Mouse (Mus musculus) neutrophil, adult 5-6 weeks (primary cell): Measurements from ENCODE around the gene 2310033P09Rik. TPM values are rescaled to one million over a fixed set of nuclear protein-coding genes. Genes with fewer than 3 reads are reported as not detected.

Source experiments
- ATAC-seq: fragments of 151-379, 151-347 bp; 2 replicates; pipeline ENCODE4 v1.8.0; 2017; ENCODE audit warnings: mild to moderate bottlenecking, moderate TSS enrichment; ENCODE audit not compliant: insufficient number of reproducible peaks, poor library complexity, low FRiP score, severe bottlenecking; ENCODE audit errors: extremely low read depth
- total RNA-seq: library from RNA; stranded (forward); fragments of 200-1000 nt; gene quantifications from 2 replicates; pipeline ENCODE4 v1.2.3, GENCODE M21; 2017

Gene 2310033P09Rik
- 12.0 and 14.5 TPM in 2 replicates for total RNA-seq

DNA sequence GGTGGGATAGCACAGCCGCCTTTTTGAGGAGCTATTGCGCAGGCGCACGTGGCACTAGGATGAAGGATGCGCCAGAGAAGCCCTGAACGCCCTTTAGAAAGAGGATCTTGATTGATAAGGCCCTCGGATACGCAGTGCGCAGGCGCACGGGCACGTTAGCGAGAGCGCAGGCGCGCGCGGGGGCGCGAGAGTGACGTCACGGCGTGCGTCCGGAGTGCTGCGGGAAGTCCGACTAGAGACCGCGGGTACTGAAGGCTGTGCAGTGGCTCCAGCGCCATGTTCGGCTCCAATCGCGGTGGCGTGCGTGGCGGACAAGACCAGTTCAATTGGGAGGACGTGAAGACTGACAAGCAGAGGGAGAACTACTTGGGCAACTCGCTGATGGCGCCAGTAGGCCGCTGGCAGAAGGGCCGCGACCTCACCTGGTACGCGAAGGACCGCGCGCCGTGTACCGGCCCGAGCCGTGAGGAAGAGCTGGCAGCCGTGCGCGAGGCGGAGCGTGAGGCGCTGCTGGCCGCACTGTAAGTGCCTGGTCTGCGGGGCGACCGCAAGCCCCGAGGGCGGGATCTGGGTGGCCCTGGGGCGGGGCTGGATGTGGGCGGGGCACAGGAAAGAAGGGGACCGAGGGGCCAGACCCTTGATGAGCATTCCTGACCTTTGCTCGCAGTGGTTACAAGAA, at the start of gene 2310033P09Rik:
Gene 2310033P09Rik, plus strand, starts transcription at position 169 of the 679 bp plus-strand sequence.
- peak; percentile 57 for ATAC-seq

- ATAC-seq = no peak
Observed at GRCm38 (mm10) chr11:59159099-59159498, 49.0 kb upstream of the 2310033P09Rik start.

- ATAC-seq = no peak
Observed at GRCm38 (mm10) chr11:59159558-59159957, 48.6 kb upstream of the 2310033P09Rik start.

GRCm38 (mm10) chr11:59161398-59161797, 46.7 kb upstream of the 2310033P09Rik start:
- ATAC-seq = no peak

GRCm38 (mm10) chr11:59162443-59163254, 45.5 kb upstream of the 2310033P09Rik start:
- ATAC-seq = no peak

DNA sequence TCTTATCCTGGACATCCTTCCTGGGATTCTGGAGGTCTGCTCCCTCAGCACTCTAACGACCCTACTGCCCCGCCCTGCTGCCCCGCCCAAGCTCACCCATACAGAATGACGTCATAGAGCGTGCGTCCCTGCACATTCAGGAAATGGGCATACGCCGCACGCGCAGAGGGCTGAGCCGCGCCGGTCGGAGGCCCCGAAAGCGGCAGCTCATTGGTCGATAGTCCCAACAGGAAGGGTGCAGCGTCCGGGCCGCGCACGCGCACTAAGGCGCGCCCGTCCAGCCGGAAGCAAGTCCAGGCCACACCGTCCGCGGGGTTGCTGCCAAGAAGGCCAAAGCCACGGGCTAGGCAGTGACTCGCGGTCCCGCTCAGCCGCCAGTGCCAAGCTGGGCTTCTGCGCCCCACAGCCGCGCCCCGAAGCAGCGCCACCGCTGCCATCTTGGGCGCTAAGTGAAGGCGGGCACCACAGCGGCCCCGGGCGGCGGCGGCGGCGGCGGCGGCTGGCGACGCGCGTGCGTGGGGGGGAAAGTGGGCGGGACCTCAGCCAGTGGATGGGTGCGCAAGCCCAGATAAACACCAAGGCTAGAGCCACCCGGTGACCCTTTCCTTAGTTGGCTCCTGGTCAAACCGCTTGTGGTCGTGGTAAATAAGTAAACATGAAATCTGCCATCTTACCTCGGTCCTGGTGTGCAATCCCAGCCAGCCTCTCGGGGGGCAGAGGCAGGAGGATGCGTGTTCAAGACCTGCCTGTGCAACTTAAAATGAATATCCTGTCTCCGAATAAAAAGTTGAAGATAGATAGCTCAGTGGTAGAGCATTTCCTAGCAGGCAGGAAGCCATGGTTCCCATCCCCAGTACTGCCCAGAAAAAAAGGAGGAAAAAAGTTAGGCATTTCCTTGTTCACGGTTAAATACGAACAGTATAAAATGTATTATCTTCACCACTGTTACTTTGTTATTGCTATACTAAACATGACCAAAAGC, 44.6 kb upstream of the 2310033P09Rik start, which contains the start of gene Iba57:
Gene Iba57, minus strand, starts transcription at position 485 of the 982 bp plus-strand sequence.
- ATAC-seq = peak; percentile 90

DNA sequence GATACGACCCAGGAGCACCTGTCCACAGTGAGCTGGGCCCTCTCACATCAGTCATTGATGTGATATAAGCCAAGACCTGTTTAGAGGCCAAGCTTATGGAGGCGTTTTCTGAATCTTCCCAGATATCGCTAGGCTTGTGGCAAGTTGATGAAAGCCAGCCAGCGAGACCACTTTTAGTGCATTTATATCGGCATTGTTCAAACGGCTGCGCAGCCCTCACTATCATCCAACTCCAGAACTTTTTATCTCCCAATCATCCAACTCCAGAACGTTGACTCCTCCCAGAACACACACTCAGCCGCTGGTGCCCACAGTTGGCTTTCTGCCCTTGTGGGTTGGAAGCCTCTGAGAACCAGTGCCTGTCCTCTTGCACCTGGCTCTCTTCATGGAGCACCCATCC, 43.7 kb upstream of the 2310033P09Rik start:
- no peak for ATAC-seq

DNA sequence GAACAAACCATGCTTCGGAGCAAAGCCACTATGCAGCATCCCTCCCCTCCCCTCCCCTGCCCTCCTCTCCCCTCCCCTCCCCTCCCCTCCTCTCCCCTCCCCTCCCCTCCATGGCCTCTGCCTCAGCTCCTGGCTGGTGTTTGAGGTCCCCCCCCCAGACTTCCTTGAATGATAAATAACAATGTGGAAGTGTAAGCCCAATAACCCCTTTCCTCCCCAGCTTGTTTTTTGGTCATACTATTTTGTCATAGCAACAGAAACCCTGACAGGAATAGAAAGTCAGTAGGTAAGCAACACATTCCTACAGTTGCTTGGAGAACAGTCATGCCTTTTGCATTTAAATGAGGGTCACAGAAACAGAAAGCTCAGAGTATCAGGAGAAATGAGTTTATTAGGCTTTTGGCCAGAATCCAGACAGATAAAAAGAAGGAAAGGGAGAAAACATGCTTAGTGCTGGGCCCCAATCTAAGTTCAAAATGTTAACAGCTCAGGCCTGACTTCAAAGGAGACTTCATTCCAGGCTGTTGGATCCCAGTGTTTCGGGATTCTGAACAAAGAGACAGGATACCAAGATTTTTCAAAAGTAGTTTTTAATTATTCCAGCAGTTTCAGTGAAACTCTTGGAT, 42.4 kb upstream of the 2310033P09Rik start:
- no peak for ATAC-seq

- ATAC-seq = no peak
Observed at GRCm38 (mm10) chr11:59169807-59170206, 38.3 kb upstream of the 2310033P09Rik start.

- ATAC-seq = no peak
Observed at GRCm38 (mm10) chr11:59170549-59170948, 37.6 kb upstream of the 2310033P09Rik start.

- no peak for ATAC-seq
Observed at GRCm38 (mm10) chr11:59174189-59174838, 33.8 kb upstream of the 2310033P09Rik start.

DNA sequence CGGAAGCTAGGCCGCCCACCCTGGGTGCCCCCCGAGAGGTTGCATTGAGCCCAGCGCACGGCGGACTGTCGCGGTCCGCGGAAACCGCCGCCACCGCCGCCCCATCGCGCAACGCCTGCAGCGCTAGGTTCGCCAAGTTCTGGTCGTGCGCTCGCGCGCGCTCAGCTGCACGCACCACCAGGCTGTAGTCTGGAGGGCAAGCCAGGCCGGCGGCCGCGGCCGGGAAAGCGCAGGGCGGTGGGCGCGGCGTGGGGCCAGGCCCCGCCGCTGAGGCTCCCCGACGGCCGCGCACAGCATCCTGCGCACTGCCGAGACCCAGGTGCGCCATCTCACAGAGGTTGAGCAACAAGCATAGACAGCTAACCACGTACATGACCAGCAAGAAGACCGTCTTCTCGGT, 31.6 kb upstream of the 2310033P09Rik start:
- ATAC-seq = no peak

DNA sequence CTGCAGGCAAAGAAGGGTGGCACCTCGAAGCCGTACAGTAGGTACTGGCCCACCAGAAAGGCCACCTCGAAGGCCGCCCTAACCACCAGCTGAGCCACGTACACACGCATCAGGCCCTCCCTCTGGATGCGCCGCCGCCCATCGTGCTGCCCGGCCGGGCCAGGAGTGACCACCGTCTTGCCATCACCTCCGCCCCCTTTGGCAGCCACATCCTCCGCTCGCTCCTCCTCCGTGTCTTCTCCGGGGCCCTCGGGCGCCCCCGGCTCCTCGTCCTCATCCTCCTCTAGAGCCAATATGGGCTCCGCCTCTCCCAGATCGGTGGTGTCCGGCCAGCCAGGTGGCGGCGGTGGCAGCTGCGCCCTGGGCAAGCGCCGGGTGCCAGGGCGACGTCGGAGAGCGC, 31.2 kb upstream of the 2310033P09Rik start:
- ATAC-seq = no peak

DNA sequence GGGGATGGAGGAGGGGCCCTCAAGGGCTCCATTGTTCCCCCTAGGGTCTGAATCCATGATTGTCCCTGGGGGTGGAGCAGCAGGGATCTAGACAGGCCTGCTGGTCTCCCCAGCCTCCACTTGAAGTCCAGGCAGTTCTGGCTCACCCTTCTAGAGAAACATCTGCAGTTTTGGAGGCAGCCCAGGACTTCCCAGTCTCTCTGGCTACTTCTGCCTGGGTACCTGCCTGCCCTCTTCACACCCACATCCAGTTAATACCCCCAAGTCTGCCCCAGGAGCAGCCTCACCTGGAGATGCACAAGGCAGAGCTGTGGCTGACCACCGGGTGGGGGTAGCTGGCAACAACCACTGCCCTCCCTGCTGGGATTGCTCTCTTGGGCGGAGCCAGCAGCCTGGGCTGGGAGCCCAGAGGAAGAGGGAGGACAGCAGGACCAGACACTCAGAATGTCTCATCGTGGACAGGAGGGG, 25.2 kb upstream of the 2310033P09Rik start, which contains the start of gene Gjc2:
Gene Gjc2, minus strand, starts transcription at position 350 of the 468 bp plus-strand sequence.
- ATAC-seq = no peak

GRCm38 (mm10) chr11:59183821-59184220, 24.3 kb upstream of the 2310033P09Rik start:
- peak; percentile 30; the same call in 1 of the 2 replicates for ATAC-seq

- no peak for ATAC-seq
Observed at GRCm38 (mm10) chr11:59185490-59185889, 22.6 kb upstream of the 2310033P09Rik start.

DNA sequence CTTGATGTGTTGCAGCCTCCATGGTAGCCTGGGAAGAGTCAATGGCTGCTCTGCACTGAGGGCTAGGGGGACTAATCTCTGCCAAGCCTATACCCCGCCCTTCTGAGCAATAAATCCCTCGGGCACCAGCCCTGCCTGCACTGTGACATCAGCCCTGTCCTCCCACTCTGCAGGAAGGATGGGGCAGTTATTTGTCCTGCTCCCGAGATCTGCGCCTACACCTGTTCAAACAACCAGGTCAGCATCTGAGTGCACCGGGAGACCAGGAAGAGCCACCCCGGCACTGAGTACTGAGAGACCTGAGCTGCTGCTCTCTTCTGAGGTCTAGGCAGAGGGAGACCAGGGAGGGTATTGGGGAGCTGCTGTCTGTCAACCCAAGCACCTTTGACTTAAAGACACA, 20.4 kb upstream of the 2310033P09Rik start:
- ATAC-seq = no peak
